Mouse (Mus musculus): ENCODE measurements around the gene Tmem217.

DNA sequence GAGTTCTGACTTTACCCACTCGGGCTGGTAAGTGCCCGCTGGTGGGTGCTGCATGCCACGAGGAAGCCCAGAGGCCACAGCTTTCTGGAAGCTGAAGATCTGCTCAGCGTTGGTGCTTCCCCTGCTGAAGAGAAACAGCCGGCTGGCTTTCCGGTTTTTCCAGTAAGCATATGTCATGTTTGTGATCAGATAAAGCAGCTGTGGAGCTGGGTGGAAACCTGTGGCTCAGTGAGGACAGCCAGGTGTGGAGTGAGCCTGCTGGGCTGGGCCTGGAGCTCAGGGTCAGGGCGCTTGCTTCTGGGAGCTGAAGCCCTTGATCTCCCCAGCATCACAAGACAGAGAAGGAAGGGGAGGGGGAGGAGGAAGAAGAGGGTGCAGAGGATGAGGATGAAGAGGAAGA is 4.7 kb upstream of the Tmem217 start:
- TF ChIP-seq CTCF (IDR thresholded peaks at IDR 0.05; ENCODE audit: extremely low read depth, insufficient read depth, low read length) (no peak), POLR2A (IDR thresholded peaks at IDR 0.05; ENCODE audit: extremely low read depth, insufficient read depth, low read length) (no peak)

All from cortical plate, adult 2 months (tissue).